Mouse (Mus musculus): ENCODE data around the gene Rnf128. TPM values are rescaled to one million over a fixed set of nuclear protein-coding genes. Genes with fewer than 3 reads are reported as not detected.

Gene Rnf128
- polyA plus RNA-seq, 1 experiment from 2014 or later, result 52.9 TPM

GRCm38 (mm10) chrX:139722350-139722749, 159.2 kb downstream of the Rnf128 start:
- 92% methylated on average over 2 of the region's 2 CpGs for WGBS
- Histone ChIP-seq H3K27ac (ENCODE audit: low read depth, low read length) (no peak overlapping the region), H3K9me3 (ENCODE audit: control insufficient read depth, low read length) (no peaks in the 10 kb centered on the region), H3K9ac (ENCODE audit: low read depth, low read length) (no peak overlapping the region), H3K27me3 (replicated peaks; ENCODE audit: control insufficient read depth, insufficient read depth, low read length) (no peaks in the 10 kb centered on the region), H3K4me1 (replicated peaks; ENCODE audit: control insufficient read depth, insufficient read depth, low read length) (no peaks in the 10 kb centered on the region), H3K4me3 (ENCODE audit: low read depth, low read length) (no peak overlapping the region), H3K36me3 (ENCODE audit: control insufficient read depth, insufficient read depth, low read length) (no peaks in the 10 kb centered on the region), H3K4me2 (no peak overlapping the region)
- ATAC-seq (replicated peaks; ENCODE audit: low FRiP score) (no peak), DNase-seq (ENCODE audit: low spot score) (no peak)

Other genes starting within 250 kb of the Rnf128 start
- gene Trap1a, start 229.6 kb upstream of the Rnf128 start, polyA plus RNA-seq (2014; fragmentation: Nextera tagmentation; extraction: Ambion mirVana), result 0.56 and 0.70 TPM in 2 replicates
- gene D330045A20Rik, start 82.9 kb upstream of the Rnf128 start, polyA plus RNA-seq (2014; fragmentation: Nextera tagmentation; extraction: Ambion mirVana), result 3.0 and 4.6 TPM in 2 replicates
- gene Tbc1d8b, start 121.7 kb downstream of the Rnf128 start, polyA plus RNA-seq (2014; fragmentation: Nextera tagmentation; extraction: Ambion mirVana), result 0.53 and 0.70 TPM in 2 replicates
- not detected in 2 replicates for gene Gm15013, start 151.2 kb downstream of the Rnf128 start, polyA plus RNA-seq (2014; fragmentation: Nextera tagmentation; extraction: Ambion mirVana)
- gene Ripply1, start 219.0 kb downstream of the Rnf128 start, polyA plus RNA-seq (2014; fragmentation: Nextera tagmentation; extraction: Ambion mirVana), result not detected in 2 replicates
- gene Cldn2, start 237.5 kb downstream of the Rnf128 start, polyA plus RNA-seq (2014; fragmentation: Nextera tagmentation; extraction: Ambion mirVana), result 0.11 and 0.23 TPM in 2 replicates